Mouse (Mus musculus) ES-E14 (cell line): ENCODE measurements around the gene Pkp1.

Experiments
- MAFK ChIP-seq: IDR thresholded peaks from 2 replicates; pipeline ENCODE4 v1.6.1; 2014; ENCODE audit warnings: mild to moderate bottlenecking, low read depth, low read length, inconsistent platforms; ENCODE audit not compliant: insufficient read depth
- ZNF384 ChIP-seq: IDR thresholded peaks from 2 replicates; pipeline ENCODE4 v1.6.1; 2012; ENCODE audit warnings: low read depth, low read length, inconsistent platforms

DNA sequence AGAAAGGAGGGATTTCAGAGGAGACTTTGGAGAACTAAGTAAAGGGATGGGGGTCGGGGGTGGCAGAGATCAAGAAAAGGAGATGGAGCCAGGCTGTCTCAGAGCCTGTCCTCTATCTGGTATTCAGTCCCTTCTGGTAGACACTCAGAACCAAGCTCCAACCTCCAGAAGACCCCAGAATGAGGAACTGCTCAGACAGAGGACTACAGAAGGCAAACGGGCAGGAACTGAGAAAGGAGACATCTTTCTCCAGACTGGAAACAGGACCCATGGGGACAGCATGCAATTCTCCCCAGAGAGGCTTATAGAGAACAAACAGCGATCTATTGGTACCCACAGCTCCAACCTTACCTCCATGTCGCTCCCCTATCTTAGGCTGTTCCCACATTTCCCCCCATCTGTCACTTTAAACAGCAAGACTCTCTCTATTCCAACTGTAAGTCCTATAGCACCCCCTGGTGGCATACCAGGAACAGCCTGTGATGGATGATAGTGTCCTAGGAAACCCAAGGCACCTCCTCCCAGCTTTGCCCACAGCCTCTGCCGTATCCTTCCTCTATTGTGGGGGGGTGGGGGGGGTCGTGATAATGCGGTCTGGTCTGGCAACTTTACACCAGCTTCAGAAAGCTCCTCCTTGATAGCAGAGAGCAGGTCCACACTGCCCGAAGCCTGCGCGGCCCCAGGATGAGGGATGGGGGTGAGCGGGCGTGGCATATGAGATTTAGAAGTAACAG, 25.7 kb upstream of the Pkp1 start:
- no peak for TF ChIP-seq ZNF384
- no peak for TF ChIP-seq MAFK
